Mouse (Mus musculus): ENCODE data around the gene Cacna1b.

DNA sequence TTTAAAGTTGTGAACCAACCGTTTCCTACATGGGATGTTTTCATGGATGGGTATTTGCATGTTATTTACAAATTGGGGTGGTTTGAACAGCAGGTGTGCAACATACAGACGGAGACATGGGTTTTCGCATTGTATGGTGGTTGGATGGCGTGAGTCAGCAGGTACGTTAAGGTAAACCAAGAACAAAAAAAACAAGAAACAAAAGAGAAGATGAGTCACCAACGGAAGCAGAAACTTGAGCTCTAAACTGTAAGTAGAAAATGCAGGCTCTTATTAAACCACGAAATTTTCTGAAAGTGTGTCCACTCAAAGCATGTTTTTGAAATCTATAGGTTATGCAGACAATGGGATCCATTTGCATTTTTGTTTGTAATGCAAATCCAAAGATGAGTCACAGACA, 120.1 kb downstream of the Cacna1b start:
- TF ChIP-seq CTCF (IDR thresholded peaks at IDR 0.05): no peak
- TF ChIP-seq EP300 (IDR thresholded peaks at IDR 0.05): no peak

Data from lung, postnatal 0 days (tissue).